Mouse (Mus musculus) stomach, embryonic 15.5 days (tissue): ENCODE measurements around the gene Mogs. TPM values are rescaled to one million over a fixed set of nuclear protein-coding genes. Genes with fewer than 3 reads are reported as not detected.
A peak's percentile ranks its signal among the peaks of the same experiment; 100 is the strongest.
"Not testable (repeated sequence)": the region's sequence is repeated elsewhere in the genome, so short reads cannot be mapped to it uniquely, and the experiment has no call there.

Experiments used
- ATAC-seq: fragments of 200-750 bp; cut with Nextera tagmentation; 2 replicates; pipeline ENCODE4 v1.8.0; 2017; ENCODE audit warnings: low read depth, moderate number of reproducible peaks, moderate TSS enrichment; ENCODE audit not compliant: insufficient read depth, low FRiP score
- H3K27ac ChIP-seq: fragments of 300-500 bp; sonication (generic); 2 replicates; pipeline ENCODE4 v1.5.1; 2015; ENCODE audit warnings: mild to moderate bottlenecking, inconsistent platforms
- H3K27me3 ChIP-seq: fragments of 300-500 bp; sonication (generic); replicated peaks from 2 replicates; pipeline ENCODE4 v1.6.1; 2015; ENCODE audit warnings: inconsistent platforms
- H3K36me3 ChIP-seq: fragments of 300-500 bp; sonication (generic); 2 replicates; pipeline ENCODE4 v1.6.1; 2015; ENCODE audit warnings: inconsistent platforms
- H3K4me1 ChIP-seq: fragments of 300-500 bp; sonication (generic); 2 replicates; pipeline ENCODE4 v1.6.1; 2015; ENCODE audit warnings: inconsistent platforms
- H3K4me2 ChIP-seq: fragments of 300-500 bp; sonication (generic); 2 replicates; pipeline ENCODE4 v1.6.1; 2015; ENCODE audit warnings: mild to moderate bottlenecking, inconsistent platforms
- H3K4me3 ChIP-seq: fragments of 300-500 bp; sonication (generic); replicated peaks from 2 replicates; pipeline ENCODE4 v1.5.1; 2015; ENCODE audit warnings: inconsistent platforms
- H3K9ac ChIP-seq: fragments of 300-500 bp; sonication (generic); 2 replicates; pipeline ENCODE4 v1.6.1; 2015; ENCODE audit warnings: inconsistent platforms
- H3K9me3 ChIP-seq: fragments of 300-500 bp; sonication (generic); 2 replicates; pipeline ENCODE4 v1.6.1; 2016; ENCODE audit warnings: inconsistent platforms
- WGBS: fragments of 180-500 bp; shearing (Covaris S2); methylation state at CpG from one replicate; pipeline ENCODE4 v1.1.7; 2015; 5-methylcytosine and 5-hydroxymethylcytosine counted together
- polyA plus RNA-seq: library from polyadenylated mRNA; unstranded; fragments of >200 nt; fragmentation: Nextera tagmentation; extraction: Ambion mirVana; gene quantifications from 2 replicates; pipeline ENCODE4 v1.2.1, GENCODE M21; 2015

Gene Mogs
- polyA plus RNA-seq, 1 experiment from 2014 or later, result 53.6 TPM

DNA sequence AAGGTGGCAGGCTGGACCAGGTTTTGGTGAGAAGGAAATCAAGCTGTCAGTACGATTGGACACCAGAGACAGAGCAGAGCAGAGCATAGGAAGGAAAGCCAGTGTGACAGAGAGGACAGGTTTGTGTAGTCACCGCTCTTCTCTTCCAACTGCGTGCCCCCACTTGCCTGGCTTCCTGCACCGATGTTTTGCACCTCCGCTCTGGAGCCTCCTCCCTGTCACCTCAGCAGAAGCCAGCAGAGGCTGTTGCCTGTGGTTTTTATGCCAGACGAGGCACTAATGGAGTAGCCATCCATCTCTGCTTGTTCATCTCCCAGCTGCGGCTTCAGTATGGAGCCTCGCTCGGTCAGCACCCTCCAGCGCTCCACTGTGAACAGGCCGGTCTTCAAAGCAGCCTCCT, 27.6 kb downstream of the Mogs start:
- 53% methylated on average over 11 of the region's 11 CpGs for WGBS
- H3K27ac ChIP-seq, result peak overlapping the region; percentile 44; the same call in 1 of the 2 replicates

DNA sequence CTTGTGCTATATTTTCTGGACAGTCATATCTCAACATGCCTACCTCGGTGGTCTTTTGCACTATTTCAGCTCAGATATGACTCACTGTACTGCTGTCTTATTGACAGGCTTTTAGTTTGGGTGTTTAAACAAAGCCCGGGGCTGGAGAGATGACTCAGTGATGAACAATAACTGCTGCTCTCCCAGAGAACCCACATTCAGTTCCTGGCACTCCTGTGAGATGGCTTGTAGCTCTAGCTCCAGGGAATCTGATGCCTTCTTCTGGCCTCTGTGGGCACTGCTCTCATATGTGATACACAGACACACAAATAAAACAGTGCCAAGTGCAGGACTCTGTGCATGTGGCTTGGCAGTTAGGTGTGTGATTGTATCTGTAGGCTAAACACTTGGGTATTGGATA, 29.9 kb downstream of the Mogs start:
- no peak overlapping the region for H3K27ac ChIP-seq
- H3K4me3 ChIP-seq, result no peak overlapping the region
- H3K27me3 ChIP-seq, result no peaks in the 10 kb centered on the region
- H3K4me2 ChIP-seq, result no peak overlapping the region
- WGBS, result 53% methylated on average over 2 of the region's 2 CpGs
- no peaks in the 10 kb centered on the region for H3K9me3 ChIP-seq
- no peak overlapping the region for H3K9ac ChIP-seq
- peaks cover 21% of the 10 kb centered on the region for H3K36me3 ChIP-seq
- no peak for ATAC-seq
- peaks cover 14% of the 10 kb centered on the region for H3K4me1 ChIP-seq

More for the DNA sequence above, 27.6 kb downstream of the Mogs start:
- ATAC-seq, result no peak
- H3K27me3 ChIP-seq, result no peaks in the 10 kb centered on the region
- peaks cover 31% of the 10 kb centered on the region for H3K4me1 ChIP-seq
- no peak overlapping the region for H3K9ac ChIP-seq
- peak overlapping the region; percentile 50; the same call in 1 of the 2 replicates for H3K4me2 ChIP-seq
- peaks cover 4% of the 10 kb centered on the region for H3K36me3 ChIP-seq
- H3K9me3 ChIP-seq, result no peaks in the 10 kb centered on the region
- H3K4me3 ChIP-seq, result no peak overlapping the region

DNA sequence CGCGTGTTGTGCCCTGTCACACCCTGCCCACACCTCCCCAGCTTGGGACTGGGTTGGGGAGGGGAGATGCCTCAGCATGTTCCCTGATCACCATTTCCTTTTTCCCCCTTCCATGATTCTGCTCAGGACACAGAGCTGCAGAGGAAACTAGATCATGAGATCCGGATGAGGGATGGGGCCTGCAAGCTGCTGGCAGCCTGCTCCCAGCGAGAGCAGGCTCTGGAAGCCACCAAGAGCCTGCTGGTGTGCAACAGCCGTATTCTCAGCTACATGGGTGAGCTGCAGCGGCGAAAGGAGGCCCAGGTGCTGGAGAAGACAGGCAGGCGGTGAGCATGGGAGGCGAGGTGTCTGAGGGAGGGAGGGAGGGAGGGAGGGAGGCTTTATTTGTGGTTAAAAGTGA, 30.5 kb downstream of the Mogs start:
- Histone ChIP-seq H3K9me3 (no peaks in the 10 kb centered on the region), H3K9ac (no peak overlapping the region), H3K27me3 (no peaks in the 10 kb centered on the region), H3K4me3 (no peak overlapping the region), H3K36me3 (peaks cover 21% of the 10 kb centered on the region), H3K4me1 (peaks cover 14% of the 10 kb centered on the region), H3K4me2 (no peak overlapping the region), H3K27ac (no peak overlapping the region)
- WGBS, result 66% methylated on average over 9 of the region's 9 CpGs
- ATAC-seq, result no peak

DNA sequence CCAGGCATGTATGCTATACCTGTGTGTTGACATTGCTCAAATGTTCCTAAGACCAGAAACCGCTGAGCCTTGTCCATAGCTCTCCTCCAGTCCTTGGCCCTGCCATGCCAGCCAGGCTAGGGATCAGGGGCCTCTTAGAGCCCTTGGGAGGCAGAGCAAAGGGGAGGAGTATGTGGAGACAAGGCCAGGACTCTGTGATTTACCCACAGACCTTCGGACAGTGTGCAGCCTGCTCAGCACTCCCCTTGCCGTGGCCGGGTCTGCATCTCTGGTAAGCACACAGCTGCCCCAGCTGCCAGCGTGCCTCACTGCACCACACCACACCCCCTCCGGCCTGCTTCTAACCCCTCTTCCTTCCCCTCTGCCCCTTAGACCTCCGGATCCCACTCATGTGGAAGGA, 32.0 kb downstream of the Mogs start:
- Histone ChIP-seq H3K27ac (no peak overlapping the region), H3K4me2 (no peak overlapping the region), H3K9me3 (no peaks in the 10 kb centered on the region), H3K4me1 (peaks cover 8% of the 10 kb centered on the region), H3K4me3 (no peak overlapping the region), H3K36me3 (peaks cover 26% of the 10 kb centered on the region), H3K27me3 (no peaks in the 10 kb centered on the region), H3K9ac (no peak overlapping the region)
- 56% methylated on average over 7 of the region's 7 CpGs for WGBS
- ATAC-seq, result no peak

DNA sequence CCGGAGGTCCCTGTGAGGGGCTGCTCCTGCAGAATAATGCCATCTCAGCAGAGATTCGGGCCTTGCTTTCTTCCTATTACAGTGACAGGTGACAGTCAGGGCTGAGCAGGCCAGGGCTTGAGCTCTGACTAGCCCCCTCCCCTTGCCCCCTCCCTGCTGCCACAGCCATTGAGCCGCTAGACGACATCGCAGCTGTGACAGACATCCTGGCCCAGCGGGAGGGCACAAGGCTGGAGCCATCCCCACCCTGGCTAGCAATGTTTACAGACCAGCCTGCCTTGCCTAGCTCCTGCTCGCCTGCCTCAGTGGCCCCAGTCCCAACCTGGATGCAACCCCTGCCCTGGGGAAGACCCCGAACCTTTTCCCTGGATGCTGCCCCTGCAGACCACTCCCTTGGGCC, 36.4 kb downstream of the Mogs start:
- no peak overlapping the region for H3K27ac ChIP-seq
- H3K36me3 ChIP-seq, result peaks cover 23% of the 10 kb centered on the region
- no peak for ATAC-seq
- peaks cover 8% of the 10 kb centered on the region; the same call in 1 of the 2 replicates for H3K4me1 ChIP-seq
- H3K9me3 ChIP-seq, result no peaks in the 10 kb centered on the region
- 41% methylated on average over 8 of the region's 8 CpGs for WGBS
- H3K27me3 ChIP-seq, result no peaks in the 10 kb centered on the region
- H3K4me2 ChIP-seq, result no peak overlapping the region
- no peak overlapping the region for H3K4me3 ChIP-seq
- H3K9ac ChIP-seq, result no peak overlapping the region

DNA sequence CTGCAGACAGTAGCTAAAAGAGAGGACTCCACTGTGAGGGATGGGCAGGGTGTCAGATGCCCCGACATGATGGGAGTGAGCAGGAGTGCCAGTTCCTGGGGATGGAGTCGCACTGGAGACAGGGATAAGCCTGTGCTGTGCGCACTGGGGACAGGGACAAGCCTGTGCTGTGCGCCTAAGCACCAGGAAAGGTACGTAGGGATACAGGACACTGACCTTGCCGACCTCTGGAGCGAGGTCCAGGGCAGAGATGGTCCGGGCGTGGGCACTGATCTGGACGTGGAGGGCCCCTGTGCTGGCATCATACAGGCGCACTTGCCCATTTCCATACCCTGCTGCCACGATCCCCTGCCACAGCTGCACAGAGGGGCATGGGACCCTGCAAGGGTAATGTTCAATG, 37.7 kb downstream of the Mogs start:
- no peak for ATAC-seq
- Histone ChIP-seq H3K27ac (no peak overlapping the region), H3K9ac (no peak overlapping the region), H3K27me3 (no peaks in the 10 kb centered on the region), H3K4me1 (peaks cover 8% of the 10 kb centered on the region; the same call in 1 of the 2 replicates), H3K4me2 (no peak overlapping the region), H3K9me3 (no peaks in the 10 kb centered on the region), H3K4me3 (no peak overlapping the region), H3K36me3 (peaks cover 21% of the 10 kb centered on the region)
- 84% methylated on average over 12 of the region's 12 CpGs for WGBS

DNA sequence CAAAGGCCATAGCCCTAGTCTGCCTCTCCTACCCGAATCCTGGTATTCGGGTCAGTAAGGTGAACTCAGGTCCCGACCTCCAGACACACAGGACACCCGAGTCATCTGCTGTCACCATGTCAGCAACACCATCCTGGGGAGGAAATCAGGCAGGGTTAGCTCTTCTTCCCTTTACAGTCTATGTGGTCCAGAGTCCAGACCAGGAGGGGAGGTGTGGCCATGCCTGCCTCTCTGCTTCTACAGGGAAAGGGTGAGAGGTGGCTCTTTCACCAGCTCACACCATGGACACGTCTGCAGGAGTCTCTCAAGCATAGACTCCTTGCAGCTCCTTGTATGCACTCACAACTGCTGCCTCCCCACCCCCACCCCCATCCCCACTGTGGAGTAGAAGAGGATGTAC, 38.2 kb downstream of the Mogs start:
- no peak overlapping the region for H3K4me2 ChIP-seq
- 74% methylated on average over 5 of the region's 5 CpGs for WGBS
- no peak for ATAC-seq
- H3K4me3 ChIP-seq, result no peak overlapping the region
- no peaks in the 10 kb centered on the region for H3K9me3 ChIP-seq
- peaks cover 8% of the 10 kb centered on the region; the same call in 1 of the 2 replicates for H3K4me1 ChIP-seq
- H3K27ac ChIP-seq, result no peak overlapping the region
- H3K9ac ChIP-seq, result no peak overlapping the region
- H3K27me3 ChIP-seq, result no peaks in the 10 kb centered on the region
- peaks cover 17% of the 10 kb centered on the region for H3K36me3 ChIP-seq

DNA sequence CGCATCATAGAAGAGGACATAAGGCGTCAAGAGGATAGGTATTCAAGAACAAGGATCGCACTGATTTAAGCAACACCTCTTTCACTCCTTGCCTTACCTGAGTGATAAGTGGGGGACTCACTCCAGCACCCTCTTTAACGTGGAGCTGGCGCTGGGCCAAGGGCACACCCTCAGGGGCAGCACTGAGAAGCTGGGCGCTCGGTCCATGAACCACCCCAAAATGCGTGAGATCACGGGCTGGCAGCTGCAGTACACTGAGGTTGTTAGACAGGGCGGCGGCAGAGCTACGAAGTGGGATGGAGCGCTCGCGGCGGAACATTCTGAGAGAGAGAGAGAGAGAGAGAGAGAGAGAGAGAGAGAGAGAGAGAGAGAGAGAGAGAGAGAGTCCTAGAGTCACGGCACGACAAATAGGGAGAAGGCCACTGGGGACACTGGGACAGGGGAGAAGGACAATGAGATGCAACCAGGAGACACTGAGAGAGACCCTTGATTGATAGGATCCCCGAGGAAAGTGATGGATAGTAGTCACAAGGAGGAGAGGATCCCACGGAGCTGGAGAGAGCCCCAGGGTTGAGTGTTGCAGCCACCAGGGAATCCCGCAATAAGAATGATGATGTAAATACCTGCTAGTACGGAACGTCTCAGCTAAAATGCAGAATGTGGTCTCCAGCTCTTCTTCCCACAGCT, 40.4 kb downstream of the Mogs start:
- peak overlapping the region; percentile 55 for H3K4me3 ChIP-seq
- H3K9ac ChIP-seq, result no peak overlapping the region; the same call in 1 of the 2 replicates
- H3K36me3 ChIP-seq, result 0 out of 2 replicates have a peak, but pooled peaks cover 5% of the 10 kb centered on the region
- no peaks in the 10 kb centered on the region for H3K9me3 ChIP-seq
- peaks cover 8% of the 10 kb centered on the region; the same call in 1 of the 2 replicates for H3K4me1 ChIP-seq
- H3K27me3 ChIP-seq, result peaks cover 3% of the 10 kb centered on the region
- 9% methylated on average over 23 of the region's 23 CpGs for WGBS
- no peak for ATAC-seq
- H3K4me2 ChIP-seq, result peak overlapping the region; percentile 92
- no peak overlapping the region for H3K27ac ChIP-seq

DNA sequence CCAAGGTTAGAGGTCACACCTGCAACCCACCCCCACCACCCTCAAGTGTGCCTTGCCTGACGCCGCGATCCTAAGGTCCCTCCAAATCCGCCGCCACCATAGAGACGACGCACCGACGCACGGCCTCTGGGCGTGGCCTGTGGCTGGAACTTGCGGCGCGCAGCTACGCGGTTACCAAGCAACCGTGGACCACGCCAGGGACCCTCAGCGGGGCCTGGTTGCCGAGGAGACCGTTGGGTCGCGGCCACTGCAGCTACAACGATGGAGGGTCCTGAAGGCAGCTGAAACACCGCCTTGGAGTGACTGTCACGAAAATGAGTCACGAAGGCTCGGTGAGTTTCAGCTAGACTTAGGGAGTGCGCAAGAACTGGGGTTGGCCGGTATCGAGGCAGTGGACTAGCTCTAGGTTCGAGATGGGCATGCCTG, 41.0 kb downstream of the Mogs start, which contains the start of the genes Wdr54 and 1700003E16Rik:
Gene Wdr54, minus strand, starts transcription at position 139 of the 426 bp plus-strand sequence.
Gene 1700003E16Rik, plus strand, starts transcription at position 146 of the 426 bp plus-strand sequence.
- Histone ChIP-seq H3K9me3 (no peaks in the 10 kb centered on the region), H3K27ac (no peak within 1 kb of the TSS), H3K27me3 (peaks cover 9% of the 10 kb centered on the region), H3K36me3 (0 out of 2 replicates have a peak, but pooled peaks cover 5% of the 10 kb centered on the region), H3K4me2 (peak within 1 kb of the TSS; percentile 92), H3K4me1 (peaks cover 10% of the 10 kb centered on the region; the same call in 1 of the 2 replicates), H3K9ac (no peak within 1 kb of the TSS; the same call in 1 of the 2 replicates), H3K4me3 (peak within 1 kb of the TSS; percentile 55)
- ATAC-seq, result peak; percentile 65
- WGBS, result under 1% methylated on average over 32 of the region's 32 CpGs

DNA sequence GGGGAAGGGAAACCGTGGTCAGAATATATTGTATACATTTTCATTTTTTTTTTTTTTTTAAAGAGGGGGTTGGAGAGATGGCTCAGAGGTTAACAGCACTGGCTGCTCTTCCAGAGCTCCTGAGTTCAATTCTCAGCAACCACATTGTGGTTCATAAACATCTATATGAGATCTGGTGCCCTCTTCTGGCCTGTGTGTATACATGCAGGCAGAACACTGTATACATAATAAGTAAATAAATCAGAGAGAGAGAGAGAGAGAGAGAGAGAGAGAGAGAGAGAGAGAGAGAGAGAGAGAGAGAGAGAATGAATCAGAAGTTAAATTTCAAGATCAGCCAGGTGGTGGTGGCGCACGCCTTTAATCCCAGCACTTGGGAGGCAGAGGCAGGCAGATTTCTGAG, 44.2 kb downstream of the Mogs start:
- not testable (repeated sequence) for H3K9me3 ChIP-seq, H3K4me3 ChIP-seq, H3K36me3 ChIP-seq, H3K27ac ChIP-seq, ATAC-seq, H3K9ac ChIP-seq, H3K4me2 ChIP-seq
- 27% methylated on average over 3 of the region's 3 CpGs for WGBS
- Histone ChIP-seq H3K4me1 (peaks cover 24% of the 10 kb centered on the region), H3K27me3 (peaks cover 19% of the 10 kb centered on the region)

DNA sequence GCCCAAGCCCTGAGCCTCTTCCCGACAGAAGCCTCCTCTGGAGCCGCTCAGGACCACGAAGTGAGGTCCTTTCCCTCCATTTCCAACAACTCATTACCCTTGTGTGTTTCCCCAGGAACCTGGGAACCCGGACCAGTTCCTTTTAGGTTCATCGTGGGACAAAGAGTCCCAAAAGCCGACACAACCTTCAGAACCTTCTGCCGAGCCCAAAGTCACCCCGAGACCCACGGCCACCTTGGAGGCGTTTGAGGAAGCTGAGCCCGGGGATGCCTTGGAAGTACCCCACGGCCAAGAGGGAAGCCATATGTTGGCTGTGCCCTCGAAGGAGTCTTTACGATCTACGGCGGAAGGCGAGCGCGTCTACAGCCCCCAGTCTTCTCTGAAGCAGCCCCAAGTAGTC, 46.1 kb downstream of the Mogs start:
- WGBS, result 13% methylated on average over 19 of the region's 19 CpGs
- H3K9ac ChIP-seq, result peak overlapping the region; percentile 25; the same call in 1 of the 2 replicates
- H3K27ac ChIP-seq, result no peak overlapping the region
- peaks cover 18% of the 10 kb centered on the region for H3K4me1 ChIP-seq
- ATAC-seq, result no peak
- H3K4me2 ChIP-seq, result peak overlapping the region; percentile 89
- peaks cover 19% of the 10 kb centered on the region for H3K27me3 ChIP-seq
- H3K4me3 ChIP-seq, result peak overlapping the region; percentile 43
- no peaks in the 10 kb centered on the region for H3K36me3 ChIP-seq
- no peaks in the 10 kb centered on the region for H3K9me3 ChIP-seq

DNA sequence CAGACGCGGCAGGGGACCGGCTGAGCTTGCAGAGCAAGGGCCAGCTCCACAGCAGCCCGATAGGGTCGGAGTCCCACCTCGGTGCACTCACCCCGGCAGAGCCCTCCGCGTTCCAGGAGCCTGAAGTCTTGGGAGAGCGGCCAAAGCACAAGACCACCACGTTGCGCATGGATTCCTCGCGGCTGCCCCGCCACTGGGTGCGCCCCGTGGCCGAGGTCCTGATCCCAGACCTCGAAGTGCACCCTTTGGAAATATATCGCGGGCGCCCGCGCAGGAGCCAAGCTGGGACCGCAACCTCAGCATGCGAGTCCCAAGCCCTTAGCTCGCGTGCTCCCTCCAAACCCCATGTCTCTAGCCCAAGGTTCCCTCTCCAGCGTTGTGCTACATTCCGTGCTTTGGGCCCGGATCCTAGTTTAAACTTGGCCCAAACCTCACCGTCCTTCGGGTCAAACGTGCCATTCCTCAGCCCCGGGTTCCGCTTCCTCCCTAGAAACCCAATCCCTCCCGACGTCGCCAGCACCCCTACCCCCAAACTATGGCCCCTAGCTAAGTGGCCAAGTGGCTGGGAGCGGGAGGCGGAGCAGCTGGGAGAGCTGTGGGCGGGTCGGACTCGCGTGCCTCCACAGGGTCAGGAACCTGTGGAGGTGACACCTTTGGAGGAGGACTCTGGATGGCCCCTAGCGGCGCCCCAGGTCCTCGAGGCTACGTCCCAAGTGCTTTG, 46.8 kb downstream of the Mogs start:
- 1% methylated on average over 49 of the region's 49 CpGs for WGBS
- Histone ChIP-seq H3K4me1 (peaks cover 19% of the 10 kb centered on the region), H3K27me3 (peaks cover 19% of the 10 kb centered on the region), H3K4me2 (peak overlapping the region; percentile 89), H3K36me3 (no peaks in the 10 kb centered on the region), H3K9me3 (no peaks in the 10 kb centered on the region), H3K4me3 (peak overlapping the region; percentile 43), H3K9ac (peak overlapping the region; percentile 25; the same call in 1 of the 2 replicates), H3K27ac (no peak overlapping the region)
- ATAC-seq, result no peak
